Mouse (Mus musculus): Measurements from ENCODE around the gene Ankrd35.

GRCm38 (mm10) chr3:96629729-96630600, 40.0 kb upstream of the Ankrd35 start, which contains the start of gene Rbm8a:
- TF ChIP-seq CTCF (IDR thresholded peaks at IDR 0.05) (no peak), EP300 (IDR thresholded peaks at IDR 0.05) (peak; percentile 30)

Data from lung, postnatal 0 days (tissue).